Mouse (Mus musculus) urinary bladder, postnatal 14 days (tissue): Measurements from ENCODE around the gene Afap1l2.
A peak's percentile ranks its signal among the peaks of the same experiment; 100 is the strongest.

Source experiments
- DNase-seq: peaks from one replicate; pipeline ENCODE4 v3.0.0; 2021; ENCODE audit warnings: low spot score

Afap1l2 gene

DNA sequence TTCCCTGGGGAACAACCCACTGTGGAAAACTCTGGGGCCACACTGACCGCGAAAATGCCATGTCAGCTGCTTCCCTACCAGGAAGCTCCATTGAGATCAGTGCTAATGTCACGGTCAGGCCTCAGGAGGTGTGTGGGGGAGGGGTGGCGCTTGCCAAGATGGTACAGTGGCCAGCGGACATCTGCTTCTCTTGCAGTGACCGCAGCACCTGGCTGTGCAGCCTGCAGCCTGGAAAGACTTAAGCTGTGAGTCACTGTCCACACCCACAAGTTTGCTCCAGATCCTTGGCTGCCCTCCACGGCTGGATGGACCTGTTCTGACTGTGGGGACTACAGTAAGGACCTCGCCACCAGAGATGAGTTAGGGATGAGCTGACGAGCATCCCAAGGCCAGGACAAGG lies 68.2 kb downstream of the Afap1l2 start:
- peak; percentile 85 for DNase-seq

DNA sequence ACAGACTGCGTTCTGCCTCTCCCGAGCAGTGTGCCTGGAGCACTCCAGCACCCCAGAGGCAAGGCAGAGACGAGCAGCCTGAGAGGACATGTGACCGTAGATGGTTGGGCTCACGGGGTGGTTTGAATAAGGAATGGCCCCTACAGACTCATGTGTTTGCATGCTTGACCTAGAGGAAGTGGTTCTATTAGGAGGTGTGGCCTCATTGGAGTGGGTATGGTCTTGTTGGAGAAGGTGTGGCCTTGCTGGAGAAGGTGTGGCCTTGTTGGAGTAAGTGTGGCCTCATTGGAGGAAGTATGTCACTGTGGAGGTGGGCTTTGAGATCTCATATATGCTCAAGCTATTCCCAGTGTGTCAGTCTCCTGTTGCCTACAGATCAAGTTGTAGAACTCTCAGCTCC lies 70.1 kb downstream of the Afap1l2 start:
- DNase-seq = no peak

DNA sequence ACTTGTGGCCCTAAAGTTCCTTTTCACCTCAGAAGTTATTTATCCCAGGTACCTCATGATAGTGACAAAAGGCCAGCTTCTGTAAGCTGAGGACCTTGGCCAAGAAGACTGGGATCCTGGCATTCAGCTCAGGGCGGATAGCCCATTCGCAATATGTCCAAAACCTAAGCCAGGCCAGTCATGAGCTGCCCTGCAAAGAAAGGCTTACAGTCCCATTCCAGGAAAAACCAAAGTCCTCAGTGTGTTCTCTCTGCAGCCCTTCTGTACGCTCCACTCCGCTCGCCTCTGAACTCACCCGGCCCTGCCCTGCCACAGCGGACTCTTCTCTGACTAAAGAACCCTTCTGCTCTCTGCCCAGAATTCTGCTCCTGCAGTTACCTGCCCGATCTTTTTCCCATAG lies 71.8 kb downstream of the Afap1l2 start:
- DNase-seq = no peak

DNA sequence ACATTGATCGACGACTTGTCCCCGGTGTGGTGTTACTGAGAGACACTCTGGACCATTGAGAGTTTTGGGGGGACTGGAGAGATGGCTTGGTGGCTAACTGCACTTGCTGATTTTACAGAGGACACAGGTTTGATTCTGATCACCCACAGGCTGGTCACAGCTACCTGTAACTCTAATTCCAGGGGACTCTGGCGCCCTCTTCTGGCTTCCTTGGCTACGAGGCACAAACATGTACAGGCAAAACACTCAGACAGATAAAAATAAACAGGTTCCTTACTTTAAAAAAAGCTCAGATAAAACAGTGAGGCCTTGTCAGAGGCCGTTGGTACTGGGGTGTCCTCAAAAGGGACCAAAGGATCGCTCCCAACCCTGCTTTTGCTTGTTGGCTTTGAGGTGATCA lies 72.3 kb downstream of the Afap1l2 start:
- DNase-seq = no peak

DNA sequence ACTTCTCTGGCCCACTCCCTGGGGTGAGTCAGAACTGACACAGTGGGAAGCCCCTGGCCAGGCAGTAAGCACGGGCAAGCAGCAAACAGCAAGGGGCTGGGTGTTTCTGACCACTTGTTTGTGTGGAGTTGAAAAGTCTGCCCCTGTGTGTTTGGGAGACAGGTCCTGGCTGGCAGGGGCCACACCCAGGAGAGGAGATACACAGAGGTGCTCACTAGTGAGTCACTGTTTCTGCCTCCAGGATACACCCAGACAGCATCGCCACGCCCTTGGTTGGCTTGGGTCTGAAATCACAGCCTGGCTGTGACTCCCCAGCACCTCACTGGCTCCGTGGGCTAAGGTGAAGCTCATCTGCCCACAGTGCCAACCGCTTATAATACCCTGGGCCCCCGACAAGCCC lies 72.9 kb downstream of the Afap1l2 start:
- peak; percentile 65 for DNase-seq

DNA sequence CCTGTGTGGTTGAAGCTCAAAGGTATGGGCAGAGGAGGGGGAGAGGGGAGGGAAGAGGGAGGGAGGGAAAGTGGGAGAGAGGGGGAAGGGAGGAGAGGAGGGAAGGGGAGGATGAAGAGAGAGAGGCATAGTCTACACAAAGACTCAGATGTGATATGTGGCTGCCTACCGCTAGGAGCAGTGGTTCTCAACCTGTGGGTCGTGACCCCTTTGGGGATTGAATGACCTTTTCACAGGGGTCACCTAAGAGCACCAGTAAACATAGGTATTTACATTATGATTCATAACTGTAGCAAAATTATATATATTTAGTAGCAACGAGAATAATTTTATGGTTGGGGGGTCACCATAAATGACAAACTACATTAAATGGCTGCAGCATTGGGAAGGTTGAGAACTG lies 74.2 kb downstream of the Afap1l2 start:
- no peak for DNase-seq

DNA sequence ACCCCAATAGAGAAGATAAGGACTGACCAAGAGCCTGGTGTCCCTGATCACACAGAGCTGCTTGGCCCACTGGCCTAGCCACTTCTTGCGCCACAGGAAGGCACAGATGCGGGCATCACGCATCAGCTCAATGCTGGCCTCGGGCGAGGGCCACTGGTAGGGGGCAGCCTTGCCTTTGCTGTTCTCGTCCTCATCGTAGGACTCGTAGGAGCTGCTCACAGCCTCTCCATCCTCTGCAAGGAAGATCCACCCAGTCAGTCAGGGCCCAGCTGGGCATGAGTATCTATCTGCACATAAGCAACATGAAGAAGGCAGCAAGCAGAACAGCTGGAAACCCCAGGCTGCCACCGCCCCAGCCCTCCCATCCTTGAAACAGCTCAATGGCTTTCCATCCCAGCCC lies 78.0 kb downstream of the Afap1l2 start:
- DNase-seq = no peak

DNA sequence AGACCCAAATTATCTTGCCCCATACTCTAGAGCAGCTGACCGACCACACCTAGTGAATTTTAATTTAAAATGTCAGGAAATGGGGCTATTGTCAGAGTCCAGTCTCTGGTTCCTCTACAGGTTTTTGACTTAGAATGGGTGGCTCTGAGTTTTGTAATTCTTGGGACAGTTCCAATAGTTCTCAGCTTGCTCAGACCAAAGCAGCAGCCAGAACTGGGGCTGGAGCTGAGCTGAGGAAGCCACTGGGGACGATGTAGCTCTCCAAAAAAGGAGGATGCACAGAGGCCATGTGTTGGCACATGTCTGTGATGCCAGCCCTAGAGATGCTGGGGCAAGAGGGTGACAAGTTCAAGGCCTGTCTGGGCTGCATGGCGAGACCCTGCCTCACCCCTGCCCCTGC lies 78.6 kb downstream of the Afap1l2 start:
- DNase-seq = no peak

DNA sequence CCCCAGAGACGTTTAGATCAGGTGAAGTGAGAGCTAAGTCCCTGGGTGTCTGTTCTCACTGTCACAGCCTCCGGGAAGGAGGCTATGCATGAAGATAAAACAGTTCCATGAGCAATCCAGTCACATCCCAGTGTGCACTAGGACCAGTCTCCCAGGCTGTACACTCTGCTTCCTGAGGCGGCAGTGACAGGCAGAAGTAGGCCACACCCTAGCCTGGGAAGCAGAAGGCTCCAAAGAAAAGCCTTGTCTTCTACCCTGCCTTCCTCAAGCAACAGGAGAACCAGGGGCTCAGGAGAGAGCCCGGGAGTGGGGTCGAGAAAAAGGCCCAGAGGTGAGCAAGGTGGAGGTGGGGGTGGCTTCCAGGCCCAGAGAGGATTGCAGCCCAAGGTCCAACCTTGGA lies 86.3 kb downstream of the Afap1l2 start:
- no peak for DNase-seq

DNA sequence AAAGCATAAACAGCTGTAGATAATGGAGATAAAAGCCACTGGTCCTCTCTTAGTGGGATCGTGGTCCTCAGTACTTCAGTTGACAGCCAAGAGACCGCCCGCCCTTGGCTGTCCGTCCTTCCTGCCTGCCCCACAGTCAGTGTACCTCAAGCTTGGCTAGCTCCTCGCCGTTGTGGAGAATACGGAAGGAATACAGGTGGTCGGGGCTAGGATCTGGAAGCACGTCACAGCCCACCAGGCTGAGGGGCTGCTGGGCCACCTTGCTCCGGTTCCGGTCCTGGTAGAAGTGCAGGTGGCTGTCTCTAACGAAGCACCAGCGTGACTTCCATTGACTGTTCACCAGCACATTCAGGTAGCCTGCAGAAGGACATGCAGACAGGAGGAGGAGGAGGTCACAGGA lies 87.8 kb downstream of the Afap1l2 start:
- no peak for DNase-seq

DNA sequence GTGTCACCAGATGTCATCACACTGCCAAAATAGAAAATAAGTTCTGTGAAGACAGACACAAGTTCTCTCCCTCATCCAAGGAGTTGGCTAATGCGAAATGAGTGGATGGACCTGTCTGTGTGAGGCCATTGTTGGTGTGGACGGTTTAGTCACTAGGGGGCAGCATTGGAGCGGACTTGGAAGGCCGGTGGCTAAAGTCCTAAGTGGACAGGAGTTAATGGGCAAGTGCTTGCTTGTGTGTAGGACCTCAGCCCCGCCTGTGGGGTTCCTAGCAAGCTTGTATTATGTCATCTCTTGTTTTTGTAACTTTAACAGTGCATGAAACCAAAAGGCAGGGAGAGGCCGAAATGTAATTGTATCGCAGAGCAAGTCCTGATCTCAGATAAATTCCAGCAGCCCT lies 88.4 kb downstream of the Afap1l2 start:
- DNase-seq = peak; percentile 93

DNA sequence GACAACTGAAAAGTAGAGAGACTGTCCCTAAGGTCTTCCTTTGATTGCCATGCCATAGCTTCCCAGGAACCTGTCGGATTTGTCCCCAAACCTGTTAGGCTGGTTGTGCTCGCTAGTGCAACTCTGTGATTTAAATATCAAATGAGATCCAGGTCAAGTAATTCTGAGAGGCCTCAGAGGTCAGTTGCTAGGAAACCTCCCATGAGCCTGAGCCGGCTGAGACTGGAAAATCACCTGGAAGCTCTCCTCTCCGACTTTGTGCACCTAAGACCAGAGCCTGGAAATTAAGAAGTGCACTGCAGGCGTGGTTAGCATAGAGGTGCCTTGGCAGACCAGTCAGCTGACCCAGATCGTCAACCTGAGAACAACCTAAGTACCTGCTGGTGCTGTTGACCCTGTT lies 92.9 kb downstream of the Afap1l2 start:
- DNase-seq = peak; percentile 65

DNA sequence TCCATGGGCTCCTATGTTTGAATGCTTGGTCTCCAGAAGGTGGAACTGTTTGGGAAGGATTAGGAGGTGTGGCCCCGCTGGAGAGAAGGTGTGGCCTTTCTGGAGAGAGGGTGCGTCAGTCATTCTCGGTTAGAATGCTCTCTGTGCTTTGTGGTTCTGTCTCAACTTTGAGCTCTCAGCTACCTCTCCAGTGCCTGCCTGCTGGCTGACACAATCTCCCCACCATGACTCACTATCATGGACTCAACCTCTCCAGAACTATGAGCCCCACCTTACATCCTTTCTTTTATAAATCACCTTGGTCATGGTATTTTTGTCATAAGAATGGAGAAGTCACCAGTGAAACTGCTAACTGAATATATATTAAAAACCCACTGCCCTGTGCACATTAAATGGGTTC lies 93.4 kb downstream of the Afap1l2 start:
- no peak for DNase-seq

DNA sequence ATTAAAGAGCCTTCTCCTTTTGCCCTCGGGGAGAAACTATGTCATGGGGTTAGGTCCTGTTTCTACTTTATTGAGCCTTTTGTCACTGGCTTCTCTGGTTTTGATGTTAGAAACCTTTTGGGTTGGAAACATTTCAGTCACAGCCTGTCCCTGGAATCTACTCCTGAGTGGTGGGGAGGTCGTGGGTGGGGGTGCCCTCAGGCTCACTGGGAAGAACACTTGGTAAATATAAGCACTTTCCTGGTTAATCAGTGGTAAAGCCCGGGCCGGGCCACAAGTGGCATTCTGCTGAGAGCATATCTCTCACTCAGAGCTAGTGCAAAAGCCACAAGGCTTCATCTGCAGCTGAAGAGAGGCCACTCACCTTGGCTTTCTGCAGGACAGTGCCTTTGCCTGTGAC lies 94.3 kb downstream of the Afap1l2 start:
- no peak for DNase-seq

DNA sequence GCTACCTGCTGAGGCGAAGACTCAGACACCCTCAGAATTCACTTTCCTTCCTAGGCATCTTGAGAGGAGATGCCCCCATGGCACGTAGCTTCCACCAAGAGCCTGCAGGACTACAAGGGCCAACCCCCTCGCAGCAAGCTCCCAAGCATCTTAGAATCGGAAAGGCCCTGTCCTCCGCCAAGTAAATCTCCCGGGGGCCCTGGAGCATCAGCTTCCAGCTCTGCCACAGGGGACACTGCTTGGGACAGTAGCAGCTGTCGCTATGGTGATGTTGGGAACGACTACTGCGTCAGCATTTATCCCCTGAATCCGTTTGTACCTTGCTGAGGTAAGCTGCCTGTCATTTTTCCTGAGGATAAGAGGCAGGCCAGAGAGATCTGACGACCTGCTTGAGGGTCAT lies 97.5 kb downstream of the Afap1l2 start:
- no peak for DNase-seq

DNA sequence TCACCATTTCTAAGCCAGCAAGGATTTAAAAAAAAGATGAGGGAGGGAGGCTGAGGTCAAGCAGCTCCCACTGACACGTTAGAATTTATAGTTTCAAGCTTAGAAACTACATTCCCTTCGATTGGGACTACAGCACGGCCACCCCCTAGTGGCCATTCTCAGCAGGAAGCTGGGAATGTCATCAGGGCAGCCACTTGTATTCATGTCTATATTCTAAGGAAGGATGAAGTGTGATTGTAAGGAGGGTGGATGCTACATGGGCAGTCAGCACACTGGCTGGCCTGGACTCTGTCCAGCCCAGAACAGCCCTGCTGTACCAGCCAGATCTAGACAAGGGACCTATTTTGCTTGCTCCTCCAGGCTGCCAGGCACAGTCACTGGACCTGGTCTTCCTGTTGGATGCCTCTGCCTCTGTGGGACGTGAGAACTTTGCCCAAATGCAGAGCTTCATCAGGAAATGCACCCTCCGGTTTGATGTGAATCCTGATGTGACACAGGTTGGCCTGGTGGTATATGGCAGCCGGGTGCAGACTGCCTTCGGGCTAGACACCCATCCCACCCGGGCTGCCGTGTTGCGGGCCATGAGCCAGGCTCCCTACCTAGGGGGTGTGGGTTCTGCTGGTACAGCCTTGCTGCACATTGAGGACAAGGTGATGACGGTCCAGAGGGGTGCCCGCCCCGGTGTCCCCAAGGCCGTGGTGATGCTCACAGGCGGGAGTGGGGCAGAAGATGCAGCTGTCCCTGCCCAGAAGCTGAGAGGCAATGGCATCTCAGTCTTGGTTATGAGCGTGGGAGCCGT lies 99.4 kb downstream of the Afap1l2 start:
- peak; percentile 39 for DNase-seq

DNA sequence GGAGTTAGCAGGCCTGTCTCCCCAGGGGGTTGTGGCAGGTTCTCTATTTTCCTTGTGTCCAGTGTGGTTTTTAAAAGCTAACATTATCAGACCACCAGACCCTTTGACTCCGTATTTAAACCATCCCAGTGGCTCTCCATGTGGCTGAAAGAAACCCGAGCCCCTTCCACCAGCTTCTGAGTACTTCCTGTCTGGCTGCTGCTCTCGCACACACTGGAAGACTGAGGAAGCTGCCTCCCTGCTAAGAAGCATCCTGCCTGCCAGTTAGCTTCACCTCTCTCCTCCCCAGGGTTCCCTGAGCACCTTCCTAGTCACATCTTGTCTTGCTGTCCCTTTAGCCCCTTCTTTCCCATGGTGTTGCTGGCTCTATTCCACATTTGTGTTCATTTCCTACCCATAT lies 100.2 kb downstream of the Afap1l2 start:
- DNase-seq = no peak

DNA sequence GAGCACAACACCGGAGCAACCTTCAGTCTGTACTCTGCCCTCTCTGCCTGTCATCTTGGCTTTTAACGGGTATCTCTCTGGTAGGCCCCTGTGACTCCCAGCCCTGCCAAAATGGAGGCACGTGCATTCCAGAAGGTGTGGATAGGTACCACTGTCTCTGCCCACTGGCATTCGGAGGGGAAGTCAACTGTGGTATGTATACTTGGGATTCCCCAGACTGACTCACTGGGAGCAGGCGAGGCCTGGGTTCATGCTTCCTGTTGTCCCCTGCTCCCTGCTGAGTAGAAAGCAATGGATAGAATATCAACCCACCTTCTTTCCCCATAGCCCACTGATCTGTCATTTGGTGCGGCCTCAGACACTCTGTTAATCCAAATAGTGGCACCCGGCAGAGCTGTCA lies 102.6 kb downstream of the Afap1l2 start:
- no peak for DNase-seq

DNA sequence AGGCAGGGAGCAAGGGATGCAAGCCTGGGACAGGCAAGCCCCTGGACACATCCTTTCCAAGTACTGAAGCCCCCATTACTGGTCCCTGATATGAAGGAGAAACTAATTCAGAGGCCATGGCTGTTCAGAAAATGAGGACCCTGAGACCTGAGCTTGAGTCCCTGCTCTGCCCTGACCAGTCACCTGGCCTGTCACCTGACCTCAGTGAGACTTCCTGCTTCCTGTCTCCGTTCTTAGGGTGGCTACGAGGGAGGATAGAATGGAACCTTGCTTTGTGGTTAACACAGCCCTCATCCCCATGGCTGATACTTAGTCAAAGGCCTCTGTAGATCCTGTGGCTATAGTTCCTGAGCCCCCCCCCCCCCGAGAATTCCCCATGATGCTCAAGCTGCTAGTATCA lies 103.9 kb downstream of the Afap1l2 start:
- DNase-seq = no peak

DNA sequence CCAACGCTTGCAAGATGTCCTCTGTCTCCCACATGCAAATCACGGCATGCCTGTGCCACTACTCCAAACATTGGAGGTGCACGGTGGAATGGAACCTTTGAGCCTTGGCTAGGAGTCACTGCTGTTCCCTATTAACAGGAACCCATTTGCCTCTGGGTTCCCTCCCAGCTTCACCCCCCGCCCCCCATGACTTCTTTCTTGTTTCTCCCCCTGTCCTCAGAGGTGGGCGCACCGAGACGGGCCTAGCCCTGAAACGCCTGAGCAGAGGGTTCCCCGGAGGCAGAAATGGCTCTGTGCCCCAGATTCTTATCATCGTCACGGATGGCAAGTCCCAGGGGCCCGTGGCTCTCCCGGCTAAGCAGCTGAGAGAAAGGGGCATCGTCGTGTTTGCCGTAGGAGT lies 110.4 kb downstream of the Afap1l2 start:
- no peak for DNase-seq

DNA sequence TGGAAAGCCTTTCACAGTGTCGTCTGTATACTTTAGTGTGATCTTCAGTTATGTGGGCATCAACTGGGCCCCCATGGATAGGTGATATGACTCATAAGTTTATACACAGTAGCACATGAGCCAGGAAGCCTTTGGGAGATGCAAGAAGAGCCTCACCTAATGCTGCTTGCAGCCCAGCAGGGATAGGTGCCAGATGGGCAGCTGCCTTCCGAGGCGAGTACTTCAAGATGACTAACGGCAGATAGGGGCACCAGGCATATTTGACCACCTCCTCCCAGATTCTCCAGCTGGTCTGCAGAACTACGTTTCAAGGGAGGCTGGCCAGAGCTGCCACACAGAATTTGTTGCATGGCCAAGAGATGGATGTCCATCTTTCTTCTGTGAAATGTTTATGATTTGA lies 114.7 kb downstream of the Afap1l2 start:
- no peak for DNase-seq

DNA sequence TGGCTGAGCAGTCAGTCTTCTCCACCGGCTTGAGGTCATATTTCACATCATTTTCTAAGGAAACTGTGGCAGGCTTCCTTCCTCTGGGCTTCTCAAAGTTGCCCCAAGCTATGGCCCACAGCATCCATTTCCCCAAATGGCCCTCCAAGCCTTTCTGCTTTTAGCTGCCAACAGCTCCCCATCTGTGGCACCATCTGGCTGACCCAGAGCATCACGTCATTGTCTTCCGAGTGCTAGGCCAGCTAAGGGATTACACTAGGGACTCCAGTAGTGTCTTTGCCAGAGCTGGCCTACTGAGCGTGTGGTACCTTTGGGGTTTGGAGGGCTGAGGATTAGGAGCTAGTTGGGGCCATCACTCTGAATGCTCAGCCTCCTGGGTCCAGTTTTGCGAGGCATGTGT lies 115.4 kb downstream of the Afap1l2 start:
- DNase-seq = no peak

DNA sequence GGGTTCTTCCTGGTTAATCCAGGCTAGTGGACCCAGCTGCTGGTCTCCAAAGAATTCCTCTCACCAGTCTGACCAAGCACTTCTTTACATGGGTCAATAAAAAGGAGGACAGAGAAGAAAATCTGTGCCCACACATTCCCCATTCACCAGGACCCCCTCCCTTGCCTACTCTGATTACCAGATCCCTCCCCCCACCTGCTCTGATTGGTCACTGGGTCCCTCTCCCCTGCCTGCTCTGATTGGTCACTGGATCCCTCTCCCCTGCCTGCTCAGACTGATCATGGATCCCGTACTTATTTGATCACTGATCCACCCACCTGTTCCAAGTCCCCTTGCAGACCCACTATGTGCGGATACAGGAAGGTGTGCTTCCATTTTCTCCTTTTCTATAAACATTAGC lies 116.6 kb downstream of the Afap1l2 start:
- no peak for DNase-seq

DNA sequence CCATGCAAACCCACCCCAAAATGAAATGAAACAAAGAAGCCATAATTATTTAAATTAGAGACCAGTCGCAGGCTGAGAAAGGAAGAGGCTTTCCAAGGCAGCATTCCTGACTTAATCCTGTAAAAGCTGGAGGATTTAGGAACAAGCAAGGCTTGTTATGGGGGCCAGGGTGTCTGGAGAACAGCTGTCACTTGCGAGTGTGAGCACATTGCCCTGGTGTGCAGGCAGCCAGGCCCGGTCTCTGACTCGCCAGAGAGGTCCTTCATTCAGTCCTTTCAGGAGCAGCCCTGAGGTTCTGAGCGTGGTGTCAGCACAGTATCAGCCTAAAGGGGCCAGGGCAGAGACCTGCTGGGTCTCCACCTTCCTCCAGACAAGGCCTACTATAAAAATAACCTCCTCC lies 119.4 kb downstream of the Afap1l2 start:
- no peak for DNase-seq

DNA sequence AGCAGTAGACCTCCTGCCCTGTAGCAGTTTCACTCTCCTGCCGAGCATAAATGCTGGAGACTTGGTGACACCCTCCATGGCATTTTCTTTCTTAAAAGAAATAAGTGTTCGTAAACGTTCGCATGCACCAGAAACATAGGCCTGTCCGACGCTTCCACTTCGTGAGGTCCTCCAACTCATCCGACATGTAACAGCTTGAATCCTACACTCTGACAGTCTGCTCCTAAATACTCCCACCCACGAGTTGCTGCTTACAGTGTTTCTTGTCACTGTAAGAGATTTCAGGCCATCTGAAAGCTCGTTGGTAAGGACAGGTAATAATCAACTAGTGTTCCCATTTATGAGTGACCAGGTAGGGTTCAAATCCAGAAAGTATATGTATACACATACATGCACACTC lies 120.1 kb downstream of the Afap1l2 start:
- no peak for DNase-seq
